Mouse (Mus musculus): ENCODE results near the gene Ap2a1. TPM values are rescaled to one million over a fixed set of nuclear protein-coding genes. Genes with fewer than 3 reads are reported as not detected.
A peak's percentile ranks its signal among the peaks of the same experiment; 100 is the strongest.

The Ap2a1 gene
- polyA plus RNA-seq, 1 experiment, result 60.3 TPM

- TF ChIP-seq POLR2A (IDR thresholded peaks at IDR 0.05; ENCODE audit: borderline replicate concordance, control insufficient read depth, low read depth, low read length), result no peak
- no peak for TF ChIP-seq CTCF (IDR thresholded peaks at IDR 0.05; ENCODE audit: control insufficient read depth, insufficient read depth, low read length)
- no peak overlapping the region for H3K4me3 ChIP-seq (replicated peaks; ENCODE audit: control insufficient read depth, low read depth, low read length)
- 80% methylated on average over 15 of the region's 15 CpGs for WGBS
- peaks cover 1% of the 10 kb centered on the region; the same call in 1 of the 2 replicates for H3K4me1 ChIP-seq (ENCODE audit: control insufficient read depth, insufficient read depth, low read length)
- H3K27ac ChIP-seq (ENCODE audit: control insufficient read depth, insufficient read depth, low read depth, low read length, poor library complexity), result no peak overlapping the region
Measured at GRCm38 (mm10) chr7:44966638-44967037, 37.3 kb upstream of the Ap2a1 start.

DNA sequence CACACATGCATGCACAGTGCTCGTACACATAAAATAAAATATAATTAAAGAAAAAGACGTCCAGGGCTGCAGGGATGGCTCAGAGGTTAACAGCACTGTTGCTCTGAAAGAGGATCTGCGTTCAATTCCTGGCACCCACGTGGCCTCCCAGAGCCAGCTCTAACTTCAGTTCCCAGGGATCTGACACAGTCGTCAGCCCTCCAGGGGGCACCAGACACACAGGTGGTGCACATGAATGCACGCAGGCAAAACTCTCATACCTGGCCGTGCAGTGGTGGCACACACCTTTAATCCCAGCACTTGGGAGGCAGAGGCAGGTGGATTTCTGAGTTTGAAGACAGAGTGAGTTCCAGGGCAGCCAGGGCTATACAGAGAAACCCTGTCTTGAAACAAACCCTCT is 36.7 kb upstream of the Ap2a1 start:
- TF ChIP-seq CTCF (IDR thresholded peaks at IDR 0.05; ENCODE audit: control insufficient read depth, insufficient read depth, low read length) (peak; percentile 28; the same call in 1 of the 2 replicates), POLR2A (IDR thresholded peaks at IDR 0.05; ENCODE audit: borderline replicate concordance, control insufficient read depth, low read depth, low read length) (no peak)
- 53% methylated on average over 7 of the region's 7 CpGs for WGBS
- Histone ChIP-seq H3K4me3 (replicated peaks; ENCODE audit: control insufficient read depth, low read depth, low read length) (no peak overlapping the region), H3K27ac (ENCODE audit: control insufficient read depth, insufficient read depth, low read depth, low read length, poor library complexity) (no peak overlapping the region), H3K4me1 (ENCODE audit: control insufficient read depth, insufficient read depth, low read length) (peaks cover 1% of the 10 kb centered on the region; the same call in 1 of the 2 replicates)

DNA sequence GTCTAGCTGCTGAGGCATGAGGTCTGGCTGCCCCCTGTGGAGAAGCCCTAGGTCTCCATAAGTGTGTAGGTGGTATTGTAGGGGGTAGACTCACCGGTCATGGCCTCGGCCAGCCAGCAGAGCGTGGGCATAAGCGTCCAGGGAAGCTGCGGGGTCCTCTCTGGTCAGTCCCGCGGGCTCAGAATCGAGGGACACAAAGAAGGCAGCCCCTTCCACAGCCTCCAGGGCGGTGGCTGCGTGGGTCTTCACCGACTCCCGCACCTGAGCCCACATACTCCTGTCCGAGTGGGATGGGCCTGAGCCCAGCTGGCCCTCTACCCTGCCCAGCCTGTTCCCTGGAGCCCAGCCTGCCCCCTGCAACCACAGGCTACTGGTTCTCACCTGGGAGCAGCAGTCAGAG is 35.7 kb upstream of the Ap2a1 start:
- Histone ChIP-seq H3K4me1 (ENCODE audit: control insufficient read depth, insufficient read depth, low read length) (peaks cover under 1% of the 10 kb centered on the region; the same call in 1 of the 2 replicates), H3K4me3 (replicated peaks; ENCODE audit: control insufficient read depth, low read depth, low read length) (no peak overlapping the region), H3K27ac (ENCODE audit: control insufficient read depth, insufficient read depth, low read depth, low read length, poor library complexity) (no peak overlapping the region)
- TF ChIP-seq POLR2A (IDR thresholded peaks at IDR 0.05; ENCODE audit: borderline replicate concordance, control insufficient read depth, low read depth, low read length), result no peak
- no peak for TF ChIP-seq CTCF (IDR thresholded peaks at IDR 0.05; ENCODE audit: control insufficient read depth, insufficient read depth, low read length)
- 89% methylated on average over 13 of the region's 13 CpGs for WGBS

DNA sequence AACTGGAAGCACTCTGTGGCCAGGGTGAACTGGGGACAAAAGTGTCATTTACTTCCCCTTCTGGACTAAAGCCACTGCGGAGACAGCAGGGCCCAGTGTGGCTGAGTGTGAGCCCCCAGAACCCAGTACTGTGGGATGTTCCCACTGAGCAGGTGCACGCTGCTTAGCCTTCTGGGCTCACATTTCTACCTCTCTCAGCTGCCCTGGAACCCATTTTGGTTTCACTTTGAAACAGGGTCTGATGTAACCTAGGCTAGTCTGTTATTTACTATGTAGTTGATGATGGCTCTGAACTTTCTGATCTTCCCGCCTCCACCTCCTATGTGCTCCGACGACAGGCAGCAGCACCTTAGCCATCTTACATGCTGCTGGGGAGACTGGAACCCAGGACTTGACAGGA is 33.5 kb upstream of the Ap2a1 start:
- H3K27ac ChIP-seq (ENCODE audit: control insufficient read depth, insufficient read depth, low read depth, low read length, poor library complexity), result no peak overlapping the region
- WGBS, result 56% methylated on average over 5 of the region's 5 CpGs

GRCm38 (mm10) chr7:44962337-44962736 is 33.0 kb upstream of the Ap2a1 start:
- TF ChIP-seq CTCF (IDR thresholded peaks at IDR 0.05; ENCODE audit: control insufficient read depth, insufficient read depth, low read length) (no peak), POLR2A (IDR thresholded peaks at IDR 0.05; ENCODE audit: borderline replicate concordance, control insufficient read depth, low read depth, low read length) (no peak)
- WGBS, result 72% methylated on average over 8 of the region's 8 CpGs
- H3K4me1 ChIP-seq (ENCODE audit: control insufficient read depth, insufficient read depth, low read length), result peaks cover 1% of the 10 kb centered on the region; the same call in 1 of the 2 replicates
- H3K27ac ChIP-seq (ENCODE audit: control insufficient read depth, insufficient read depth, low read depth, low read length, poor library complexity), result no peak overlapping the region
- no peak overlapping the region for H3K4me3 ChIP-seq (replicated peaks; ENCODE audit: control insufficient read depth, low read depth, low read length)

More for the DNA sequence above, 33.5 kb upstream of the Ap2a1 start:
- no peak overlapping the region for H3K4me3 ChIP-seq (replicated peaks; ENCODE audit: control insufficient read depth, low read depth, low read length)
- peaks cover 1% of the 10 kb centered on the region; the same call in 1 of the 2 replicates for H3K4me1 ChIP-seq (ENCODE audit: control insufficient read depth, insufficient read depth, low read length)
- TF ChIP-seq POLR2A (IDR thresholded peaks at IDR 0.05; ENCODE audit: borderline replicate concordance, control insufficient read depth, low read depth, low read length) (no peak), CTCF (IDR thresholded peaks at IDR 0.05; ENCODE audit: control insufficient read depth, insufficient read depth, low read length) (no peak)

DNA sequence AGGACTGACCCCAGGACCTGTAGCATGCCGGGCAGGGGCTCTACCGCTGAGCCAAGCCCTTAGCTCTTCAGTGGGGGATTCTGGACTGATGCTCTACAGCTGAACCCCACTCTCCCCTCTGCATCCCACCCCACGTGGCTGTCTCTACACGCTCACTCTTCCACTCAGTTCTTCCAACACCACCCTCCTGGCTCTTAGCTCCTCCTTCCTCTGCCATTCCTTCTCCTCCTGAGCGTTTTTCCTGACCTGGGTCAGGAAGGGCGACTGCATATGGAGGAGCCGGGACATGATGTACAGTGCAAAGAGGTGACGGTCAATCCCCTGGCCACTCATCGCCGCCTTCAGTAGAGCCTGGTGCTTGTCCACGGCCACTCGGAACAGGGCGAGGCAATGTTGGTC is 31.2 kb upstream of the Ap2a1 start:
- peaks cover 1% of the 10 kb centered on the region; the same call in 1 of the 2 replicates for H3K4me1 ChIP-seq (ENCODE audit: control insufficient read depth, insufficient read depth, low read length)
- no peak overlapping the region for H3K4me3 ChIP-seq (replicated peaks; ENCODE audit: control insufficient read depth, low read depth, low read length)
- H3K27ac ChIP-seq (ENCODE audit: control insufficient read depth, insufficient read depth, low read depth, low read length, poor library complexity), result no peak overlapping the region
- TF ChIP-seq CTCF (IDR thresholded peaks at IDR 0.05; ENCODE audit: control insufficient read depth, insufficient read depth, low read length) (no peak), POLR2A (IDR thresholded peaks at IDR 0.05; ENCODE audit: borderline replicate concordance, control insufficient read depth, low read depth, low read length) (no peak)
- WGBS, result 79% methylated on average over 13 of the region's 13 CpGs

- Histone ChIP-seq H3K4me3 (replicated peaks; ENCODE audit: control insufficient read depth, low read depth, low read length) (no peak overlapping the region), H3K27ac (ENCODE audit: control insufficient read depth, insufficient read depth, low read depth, low read length, poor library complexity) (no peak overlapping the region), H3K4me1 (ENCODE audit: control insufficient read depth, insufficient read depth, low read length) (peaks cover 1% of the 10 kb centered on the region; the same call in 1 of the 2 replicates)
- 61% methylated on average over 10 of the region's 10 CpGs for WGBS
- no peak for TF ChIP-seq POLR2A (IDR thresholded peaks at IDR 0.05; ENCODE audit: borderline replicate concordance, control insufficient read depth, low read depth, low read length)
- no peak for TF ChIP-seq CTCF (IDR thresholded peaks at IDR 0.05; ENCODE audit: control insufficient read depth, insufficient read depth, low read length)
Measured at GRCm38 (mm10) chr7:44959874-44960511, 30.7 kb upstream of the Ap2a1 start.

DNA sequence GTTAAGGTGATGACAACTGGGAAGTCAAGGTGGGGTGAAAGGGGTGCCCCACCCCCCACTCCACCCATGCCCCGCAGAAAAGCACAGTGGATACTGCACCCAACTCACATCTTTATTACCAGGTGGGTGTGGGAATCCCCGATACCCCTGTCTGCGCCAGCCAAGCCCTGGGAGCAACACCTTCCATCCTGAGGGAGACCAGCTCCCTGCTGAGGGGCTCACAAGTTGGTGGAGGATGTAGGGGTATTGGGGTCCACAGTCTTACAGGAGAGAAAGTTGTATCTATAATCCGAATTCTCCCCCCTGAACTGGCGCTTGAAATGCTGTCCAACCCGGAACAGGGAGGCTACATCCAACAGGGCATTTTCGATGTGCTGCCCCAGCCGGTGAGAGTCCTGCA is 30.0 kb upstream of the Ap2a1 start:
- 78% methylated on average over 8 of the region's 8 CpGs for WGBS
- Histone ChIP-seq H3K27ac (ENCODE audit: control insufficient read depth, insufficient read depth, low read depth, low read length, poor library complexity) (no peak overlapping the region), H3K4me3 (replicated peaks; ENCODE audit: control insufficient read depth, low read depth, low read length) (no peak overlapping the region), H3K4me1 (ENCODE audit: control insufficient read depth, insufficient read depth, low read length) (peaks cover 1% of the 10 kb centered on the region; the same call in 1 of the 2 replicates)
- TF ChIP-seq CTCF (IDR thresholded peaks at IDR 0.05; ENCODE audit: control insufficient read depth, insufficient read depth, low read length), result no peak
- TF ChIP-seq POLR2A (IDR thresholded peaks at IDR 0.05; ENCODE audit: borderline replicate concordance, control insufficient read depth, low read depth, low read length), result no peak

Measured in bone marrow, adult 2 months (tissue).